Mouse (Mus musculus) cerebellum, postnatal 10 days (tissue): ENCODE data around the gene Zfp882.
"Not testable (repeated sequence)": the region's sequence is repeated elsewhere in the genome, so short reads cannot be mapped to it uniquely, and the experiment has no call there.

Experiments
- DNase-seq, 2 experiments: peaks; one replicate each; pipeline ENCODE4 v3.0.0; 2021; ENCODE audit warnings: mixed read lengths in 2 of 2

Gene Zfp882

DNA sequence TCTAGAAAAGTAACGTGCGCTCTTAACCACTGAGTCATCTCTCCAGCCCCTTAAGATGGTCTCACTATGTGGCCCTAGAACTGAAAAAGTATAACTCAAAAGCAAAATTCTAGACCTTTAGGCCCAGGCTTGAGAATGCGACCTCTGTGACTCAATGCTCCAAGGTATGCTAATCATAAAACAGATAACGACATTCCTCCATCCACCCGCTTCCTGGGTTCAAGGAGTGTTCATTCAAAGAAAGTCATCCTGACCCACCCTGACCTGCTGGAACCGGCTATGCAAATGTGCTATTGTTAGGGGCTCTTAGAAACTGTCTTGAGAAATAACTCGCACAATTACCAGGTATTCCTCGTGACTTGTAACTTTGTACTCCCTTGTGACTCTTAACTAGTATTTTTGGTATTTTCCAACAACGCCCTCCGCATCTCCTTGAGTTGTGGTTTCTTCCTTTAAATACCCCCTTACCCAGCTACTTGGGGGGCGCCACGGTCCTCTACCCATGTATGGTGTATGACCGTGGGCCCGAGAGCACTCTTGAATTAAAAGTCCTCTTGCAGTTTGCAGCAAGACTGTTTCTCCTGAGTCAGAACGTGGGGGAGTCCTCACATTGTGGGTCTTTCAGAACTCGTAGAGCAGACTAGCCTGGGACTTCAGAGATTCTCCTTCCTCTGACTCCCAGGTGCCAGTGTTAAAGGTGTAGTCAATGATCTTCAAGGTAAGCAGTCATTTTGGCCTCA, 44.7 kb downstream of the Zfp882 start:
- not testable (repeated sequence) for DNase-seq

DNA sequence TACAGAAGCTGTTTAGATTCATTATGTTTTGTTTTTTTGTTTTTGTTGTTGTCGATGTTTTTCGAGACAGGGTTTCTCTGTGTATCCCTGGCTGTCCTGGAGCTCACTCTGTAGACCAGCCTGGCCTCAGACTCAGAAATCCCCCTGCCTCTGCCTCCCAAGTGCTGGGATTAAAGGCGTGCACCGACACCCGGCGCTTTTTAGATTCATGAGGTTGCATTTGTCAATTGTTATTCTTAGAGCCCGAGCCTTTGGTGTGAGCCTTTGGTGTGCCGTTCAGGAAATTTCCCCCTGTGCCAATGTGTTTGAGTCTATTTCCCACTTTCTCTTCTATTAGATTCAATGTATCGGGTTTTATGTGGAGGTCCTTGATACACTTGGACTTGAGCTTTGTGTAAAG, 46.3 kb downstream of the Zfp882 start:
- DNase-seq = no peak

DNA sequence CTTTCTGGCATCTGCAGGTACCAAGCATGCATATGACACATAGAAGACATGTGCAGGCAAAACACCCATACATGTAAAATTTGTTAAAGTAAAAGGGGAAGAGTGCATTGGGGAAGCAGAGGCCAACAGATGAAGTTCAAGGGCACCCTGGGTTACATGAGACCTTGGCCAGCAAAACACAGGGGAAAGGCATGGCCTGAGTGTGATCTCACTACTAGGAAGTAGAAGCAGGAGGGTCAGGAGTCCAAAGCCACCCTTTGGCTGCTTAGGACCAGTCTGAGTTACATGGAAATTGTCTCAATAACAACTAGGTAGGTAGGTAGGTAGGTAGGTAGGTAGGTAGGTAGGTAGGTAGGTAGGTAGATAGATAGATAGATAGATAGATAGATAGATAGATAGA, 52.1 kb downstream of the Zfp882 start:
- DNase-seq = no peak

DNA sequence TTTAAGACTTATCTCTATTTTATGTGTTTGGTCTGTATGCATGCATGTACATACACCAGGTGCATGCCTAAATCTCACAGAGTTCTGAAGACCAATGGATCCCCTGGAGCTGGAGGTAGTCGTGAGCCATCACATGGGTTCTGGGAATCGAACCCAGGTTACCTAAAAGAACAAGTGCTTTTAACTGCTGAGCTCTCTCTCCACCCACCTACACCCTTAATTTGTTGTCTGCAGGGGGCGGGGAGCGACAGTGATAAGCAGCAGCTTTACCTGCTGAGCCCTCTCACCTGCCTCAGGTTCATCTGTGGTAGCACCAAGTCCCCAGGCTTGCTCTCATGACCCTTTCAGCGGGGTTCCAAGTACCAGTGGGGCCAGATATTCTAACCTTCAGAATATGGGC, 53.4 kb downstream of the Zfp882 start:
- DNase-seq = no peak

DNA sequence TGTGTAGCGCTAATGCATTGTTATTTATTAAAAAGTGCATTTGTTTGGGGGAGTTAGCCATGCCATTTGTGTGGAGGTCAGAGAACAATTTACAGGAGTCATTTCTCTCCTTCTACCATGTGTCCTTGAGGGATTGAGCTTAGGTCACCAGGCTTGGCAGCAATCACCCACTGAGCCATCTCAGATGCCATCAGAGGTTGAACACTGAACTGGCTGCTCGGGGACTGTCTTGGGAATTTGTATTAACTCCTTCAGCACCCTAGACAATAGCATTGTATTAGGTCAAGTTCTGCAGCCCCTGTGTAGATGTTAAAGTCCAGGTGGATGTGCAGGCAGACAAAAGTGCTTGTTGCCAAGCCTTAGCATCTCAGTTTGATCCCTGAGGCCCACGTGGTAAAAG, 55.6 kb downstream of the Zfp882 start:
- DNase-seq = no peak

DNA sequence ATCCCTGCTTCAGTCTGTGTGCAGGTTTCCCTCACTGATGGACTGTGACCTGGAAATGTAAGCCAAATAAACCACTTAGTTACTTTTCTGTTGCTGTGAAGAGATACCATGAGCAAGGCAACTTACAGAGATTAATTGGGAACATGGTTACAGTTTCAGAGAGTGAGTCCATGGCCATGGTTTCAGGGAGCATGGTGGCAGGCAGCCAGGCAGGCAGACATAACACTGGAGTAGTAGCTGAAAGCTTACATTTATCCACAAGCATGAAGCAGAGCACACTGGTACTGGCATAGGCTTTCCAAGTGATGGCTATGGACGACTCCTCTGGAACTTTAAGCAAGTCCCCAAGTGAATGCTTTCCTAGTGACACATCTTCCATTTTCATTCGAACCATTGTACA, 56.8 kb downstream of the Zfp882 start:
- no peak for DNase-seq
